Mouse (Mus musculus) embryonic fibroblast, embryonic 13.5 days (primary cell): ENCODE measurements at regions not wholly inside any gene's neighbourhood (a gene's known extent, or its start where the extent isn't known, plus 50 kb on each side); places are given as distances from the start of the nearest gene placed in this dataset.

ENCODE experiments used
- H3K27ac ChIP-seq: 2 replicates; pipeline ENCODE4 v1.5.1; 2012; ENCODE audit warnings: low read length, control low read depth, inconsistent platforms; ENCODE audit not compliant: insufficient read depth
- H3K4me1 ChIP-seq: 2 replicates; pipeline ENCODE4 v1.6.1; 2011; ENCODE audit warnings: low read length; ENCODE audit not compliant: control insufficient read depth, insufficient read depth
- H3K4me3 ChIP-seq: 2 replicates; pipeline ENCODE4 v1.5.1; 2011; ENCODE audit warnings: mild to moderate bottlenecking, control low read depth, low read length; ENCODE audit not compliant: insufficient read depth
- CTCF ChIP-seq: IDR thresholded peaks from 2 replicates; pipeline ENCODE4 v1.5.1; 2011; ENCODE audit warnings: mild to moderate bottlenecking, control low read depth, low read length, moderate library complexity, borderline replicate concordance; ENCODE audit not compliant: insufficient read depth
- POLR2A ChIP-seq: IDR thresholded peaks from 2 replicates; pipeline ENCODE4 v1.6.1; 2011; ENCODE audit warnings: low read depth, mild to moderate bottlenecking, control low read depth, low read length, moderate library complexity

- TF ChIP-seq POLR2A (no peak), CTCF (no peak)
- Histone ChIP-seq H3K27ac (no peak overlapping the region), H3K4me3 (no peak overlapping the region), H3K4me1 (no peaks in the 10 kb centered on the region)
Observed at GRCm38 (mm10) chr2:9577868-9578267, 303.2 kb upstream of the 4930412O13Rik start.

GRCm38 (mm10) chr2:9587389-9587788 is 293.7 kb upstream of the 4930412O13Rik start:
- Histone ChIP-seq H3K27ac (no peak overlapping the region), H3K4me3 (no peak overlapping the region), H3K4me1 (no peaks in the 10 kb centered on the region)
- TF ChIP-seq CTCF: no peak
- TF ChIP-seq POLR2A: no peak

- TF ChIP-seq CTCF (no peak), POLR2A (no peak)
- 0 out of 2 replicates have a peak, but pooled peaks cover 2% of the 10 kb centered on the region for H3K4me1 ChIP-seq
- no peak overlapping the region for H3K4me3 ChIP-seq
- H3K27ac ChIP-seq: no peak overlapping the region
Observed at GRCm38 (mm10) chr2:9589200-9589599, 291.9 kb upstream of the 4930412O13Rik start.

- H3K4me3 ChIP-seq: no peak overlapping the region
- H3K4me1 ChIP-seq: 0 out of 2 replicates have a peak, but pooled peaks cover 2% of the 10 kb centered on the region
- no peak overlapping the region for H3K27ac ChIP-seq
- no peak for TF ChIP-seq POLR2A
- TF ChIP-seq CTCF: no peak
Observed at GRCm38 (mm10) chr2:9592531-9592930, 288.5 kb upstream of the 4930412O13Rik start.

GRCm38 (mm10) chr2:9593931-9594330 is 287.1 kb upstream of the 4930412O13Rik start:
- Histone ChIP-seq H3K4me1 (0 out of 2 replicates have a peak, but pooled peaks cover 2% of the 10 kb centered on the region), H3K4me3 (no peak overlapping the region), H3K27ac (no peak overlapping the region)
- TF ChIP-seq CTCF: no peak
- TF ChIP-seq POLR2A: no peak

GRCm38 (mm10) chr2:9595236-9595850 is 285.7 kb upstream of the 4930412O13Rik start:
- TF ChIP-seq POLR2A (no peak), CTCF (no peak)
- H3K27ac ChIP-seq: no peak overlapping the region
- 0 out of 2 replicates have a peak, but pooled peaks cover 2% of the 10 kb centered on the region for H3K4me1 ChIP-seq
- H3K4me3 ChIP-seq: no peak overlapping the region

GRCm38 (mm10) chr2:9596135-9596534 is 284.9 kb upstream of the 4930412O13Rik start:
- Histone ChIP-seq H3K27ac (no peak overlapping the region), H3K4me1 (0 out of 2 replicates have a peak, but pooled peaks cover 2% of the 10 kb centered on the region), H3K4me3 (no peak overlapping the region)
- TF ChIP-seq CTCF (no peak), POLR2A (no peak)

GRCm38 (mm10) chr2:9604984-9605383 is 276.1 kb upstream of the 4930412O13Rik start:
- TF ChIP-seq POLR2A (no peak), CTCF (no peak)
- Histone ChIP-seq H3K4me1 (no peaks in the 10 kb centered on the region), H3K27ac (no peak overlapping the region), H3K4me3 (no peak overlapping the region)

GRCm38 (mm10) chr2:9607547-9607946 is 273.5 kb upstream of the 4930412O13Rik start:
- no peak overlapping the region for H3K27ac ChIP-seq
- no peaks in the 10 kb centered on the region for H3K4me1 ChIP-seq
- H3K4me3 ChIP-seq: no peak overlapping the region
- TF ChIP-seq CTCF: no peak
- TF ChIP-seq POLR2A: no peak

GRCm38 (mm10) chr2:9614415-9614814 is 266.6 kb upstream of the 4930412O13Rik start:
- Histone ChIP-seq H3K4me3 (no peak overlapping the region), H3K4me1 (no peaks in the 10 kb centered on the region), H3K27ac (no peak overlapping the region)
- no peak for TF ChIP-seq CTCF
- TF ChIP-seq POLR2A: no peak

- H3K4me1 ChIP-seq: peaks cover 3% of the 10 kb centered on the region; the same call in 1 of the 2 replicates
- no peak for TF ChIP-seq CTCF
- TF ChIP-seq POLR2A: no peak
- no peak overlapping the region for H3K27ac ChIP-seq
- H3K4me3 ChIP-seq: no peak overlapping the region
Observed at GRCm38 (mm10) chr2:9616292-9616691, 264.8 kb upstream of the 4930412O13Rik start.
